Mouse (Mus musculus): ENCODE data around the gene Gm45716.

DNA sequence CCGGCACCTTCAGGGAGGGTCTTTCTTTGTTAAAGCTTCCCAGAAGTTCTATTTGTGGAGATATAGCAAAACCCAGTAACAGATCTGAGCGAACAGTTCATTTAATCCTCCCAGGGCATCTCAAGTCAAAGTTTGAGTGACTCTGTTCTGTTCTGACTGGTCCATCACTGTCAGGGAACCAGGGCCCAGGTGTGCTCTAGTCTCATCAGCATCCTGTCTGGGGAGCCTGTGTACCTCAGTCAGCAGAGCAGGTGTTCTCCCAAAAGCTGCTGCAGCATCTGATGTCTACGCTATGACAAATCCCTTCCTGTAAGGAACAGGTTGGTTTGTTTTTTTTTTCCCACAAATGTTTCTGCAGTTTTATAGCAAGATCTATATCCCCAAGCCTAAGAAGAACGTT, 59.2 kb downstream of the Gm45716 start:
- TF ChIP-seq GATA1 (IDR thresholded peaks at IDR 0.05; ENCODE audit: borderline replicate concordance, low read length) (no peak), FLI1 (IDR thresholded peaks at IDR 0.05; ENCODE audit: low read length) (no peak)

Measured in megakaryocyte, embryonic 14.5 days (primary cell).